Mouse (Mus musculus) right cerebral cortex, adult 18-20 months (tissue): Measurements from ENCODE around the gene Cby1.
"Not testable (repeated sequence)": the region's sequence is repeated elsewhere in the genome, so short reads cannot be mapped to it uniquely, and the experiment has no call there.

ENCODE experiments used
- DNase-seq: peaks from one replicate; pipeline ENCODE4 v3.0.0; 2022; ENCODE audit warnings: mixed read lengths

Gene Cby1

GRCm38 (mm10) chr15:79658531-79659375 lies at the start of gene Cby1, which contains the start of gene Fam227a:
TSS of gene Cby1 (plus strand) at chr15:79659199.
TSS of gene Fam227a (minus strand) at chr15:79658956.
- peak; percentile 95 for DNase-seq

GRCm38 (mm10) chr15:79609226-79609625 lies 49.8 kb upstream of the Cby1 start:
- no peak for DNase-seq

GRCm38 (mm10) chr15:79615501-79615900 lies 43.5 kb upstream of the Cby1 start:
- no peak for DNase-seq

- no peak for DNase-seq
Measured at GRCm38 (mm10) chr15:79616729-79617128, 42.3 kb upstream of the Cby1 start.

- DNase-seq, result no peak
Measured at GRCm38 (mm10) chr15:79617135-79617534, 41.9 kb upstream of the Cby1 start.

- no peak for DNase-seq
Measured at GRCm38 (mm10) chr15:79618456-79618855, 40.5 kb upstream of the Cby1 start.

GRCm38 (mm10) chr15:79619770-79620414 lies 39.1 kb upstream of the Cby1 start:
- DNase-seq, result no peak

- DNase-seq, result no peak
Measured at GRCm38 (mm10) chr15:79630471-79630870, 28.5 kb upstream of the Cby1 start.

- peak; percentile 60 for DNase-seq
Measured at GRCm38 (mm10) chr15:79641135-79641817, 17.7 kb upstream of the Cby1 start.

- no peak for DNase-seq
Measured at GRCm38 (mm10) chr15:79645483-79645882, 13.5 kb upstream of the Cby1 start.

GRCm38 (mm10) chr15:79648130-79648529 lies 10.9 kb upstream of the Cby1 start:
- peak; percentile 47 for DNase-seq

GRCm38 (mm10) chr15:79650569-79650968 lies 8.4 kb upstream of the Cby1 start:
- DNase-seq, result no peak

- DNase-seq, result no peak
Measured at GRCm38 (mm10) chr15:79651481-79651880, 7.5 kb upstream of the Cby1 start.

- DNase-seq, result peak; percentile 81
Measured at GRCm38 (mm10) chr15:79656451-79656850, 2.5 kb upstream of the Cby1 start.

GRCm38 (mm10) chr15:79657837-79658530 lies 1.0 kb upstream of the Cby1 start:
- DNase-seq, result peak; percentile 88

GRCm38 (mm10) chr15:79661852-79662251 lies 2.9 kb downstream of the Cby1 start:
- DNase-seq, result no peak

GRCm38 (mm10) chr15:79664666-79665065 lies 5.7 kb downstream of the Cby1 start:
- DNase-seq, result peak; percentile 77

- no peak for DNase-seq
Measured at GRCm38 (mm10) chr15:79669195-79669594, 10.2 kb downstream of the Cby1 start.

- DNase-seq, result peak; percentile 94
Measured at GRCm38 (mm10) chr15:79670249-79670971, 11.4 kb downstream of the Cby1 start, which contains the start of gene Tomm22. TSS of gene Tomm22 (plus strand) at chr15:79670861.

- DNase-seq, result no peak
Measured at GRCm38 (mm10) chr15:79670972-79671299, 11.9 kb downstream of the Cby1 start.

GRCm38 (mm10) chr15:79671828-79672348 lies 12.9 kb downstream of the Cby1 start:
- DNase-seq, result not testable (repeated sequence)

GRCm38 (mm10) chr15:79677936-79678335 lies 18.9 kb downstream of the Cby1 start:
- DNase-seq, result no peak
